24 mouse cellular contexts compared by ENCODE assay signal in genomic region chr10:69831568-69831967, GRCm38 (mm10).
DNase-seq lines count a peak whose midpoint lies in the region; ATAC-seq lines count a peak whose summit lies in the region.
"Had no signal": no experiment of that assay in that cellular context is flagged by ENCODE, and none has a peak within 500 bp of the region (broad histone marks: within the 10 kb centered on the region; RNA-seq: fewer than 3 reads in every experiment).

No protein-coding gene starts in this region.

- no peak for DNase-seq in heart, adult 9 months (ENCODE audit: low spot score in 2 of 2)
- no peak for DNase-seq in heart, postnatal 10 days
- peak; percentile 10 for DNase-seq in kidney, postnatal 10 days
- no peak for DNase-seq in kidney, adult 9 months
- peak; percentile 7 for DNase-seq in 416B (ENCODE audit: low read depth)
- DNase-seq: adrenal gland, adult 2 months; adrenal gland, postnatal 14 days; cerebellum, adult 11 months; cerebellum, adult 9-11 months; cerebellum, postnatal 25 days; forebrain, postnatal 0 days; heart, postnatal 36 days; kidney, adult 18-20 months had no signal

- no peak overlapping the region for H3K4me3 ChIP-seq in heart, embryonic 12.5 days
- H3K4me3 ChIP-seq in heart, embryonic 15.5 days: no peak overlapping the region
- H3K4me3 ChIP-seq: embryonic facial prominence, embryonic 12.5 days; embryonic facial prominence, embryonic 15.5 days had no signal

- H3K9ac ChIP-seq in heart, embryonic 12.5 days: no peak overlapping the region
- no peak overlapping the region for H3K9ac ChIP-seq in heart, embryonic 15.5 days
- H3K9ac ChIP-seq: embryonic facial prominence, embryonic 12.5 days; embryonic facial prominence, embryonic 15.5 days; forebrain, postnatal 0 days; hindbrain, embryonic 14.5 days had no signal

- ATAC-seq in heart, embryonic 12.5 days (ENCODE audit: insufficient number of reproducible peaks, low FRiP score): 0 out of 2 replicates have a peak, but pooled peaks have one; percentile 11
- ATAC-seq in heart, embryonic 15.5 days (replicated peaks; ENCODE audit: insufficient number of reproducible peaks, insufficient read depth, low FRiP score, low read depth): peak; percentile 28; the same call in 1 of the 2 replicates
- ATAC-seq: CD4-positive, CD25-positive, alpha-beta regulatory T cell, adult 4 months; forebrain, embryonic 14.5 days; forebrain, postnatal 0 days; hindbrain, postnatal 0 days; inflammation-experienced regulatory T-cells, adult 6 months; intestine, embryonic 16.5 days had no signal

- intact Hi-C loops in heart, postnatal 10 days (cut with DNase I): loop anchor here (5.0 kb wide), 1 partner anchor 34 kb away; no protein-coding TSS in a partner anchor

- WGBS in heart, embryonic 12.5 days: 63% methylated on average over 7 of the region's 7 CpGs
- 52% methylated on average over 7 of the region's 7 CpGs for WGBS in heart, embryonic 15.5 days

- H3K27me3 ChIP-seq in heart, embryonic 12.5 days (replicated peaks): no peaks in the 10 kb centered on the region
- H3K27me3 ChIP-seq in heart, embryonic 15.5 days: no peaks in the 10 kb centered on the region
- H3K27me3 ChIP-seq: embryonic facial prominence, embryonic 12.5 days; embryonic facial prominence, embryonic 15.5 days had no signal

- peaks cover 37% of the 10 kb centered on the region for H3K4me1 ChIP-seq in heart, embryonic 12.5 days (replicated peaks)
- peaks cover 32% of the 10 kb centered on the region for H3K4me1 ChIP-seq in heart, embryonic 15.5 days (replicated peaks)
- H3K4me1 ChIP-seq: embryonic facial prominence, embryonic 12.5 days had no signal

- 0 out of 2 replicates have a peak, but pooled peaks cover 3% of the 10 kb centered on the region for H3K36me3 ChIP-seq in heart, embryonic 12.5 days
- H3K36me3 ChIP-seq in heart, embryonic 15.5 days: no peaks in the 10 kb centered on the region; the same call in 1 of the 2 replicates
- H3K36me3 ChIP-seq: embryonic facial prominence, embryonic 12.5 days; embryonic facial prominence, embryonic 15.5 days had no signal

- H3K27ac ChIP-seq in heart, embryonic 12.5 days (ENCODE audit: poor library complexity, severe bottlenecking): no peak overlapping the region
- peak overlapping the region; percentile 69 for H3K27ac ChIP-seq in heart, embryonic 15.5 days
- H3K27ac ChIP-seq: embryonic facial prominence, embryonic 12.5 days; embryonic facial prominence, embryonic 15.5 days; hindbrain, embryonic 14.5 days; hindbrain, postnatal 0 days had no signal

- no peaks in the 10 kb centered on the region for H3K9me3 ChIP-seq in heart, embryonic 12.5 days (replicated peaks)
- H3K9me3 ChIP-seq in heart, embryonic 15.5 days (replicated peaks): no peaks in the 10 kb centered on the region
- H3K9me3 ChIP-seq: embryonic facial prominence, embryonic 12.5 days; embryonic facial prominence, embryonic 15.5 days had no signal

- H3K4me2 ChIP-seq in heart, embryonic 12.5 days: no peak overlapping the region
- no peak overlapping the region for H3K4me2 ChIP-seq in heart, embryonic 15.5 days
- H3K4me2 ChIP-seq: embryonic facial prominence, embryonic 12.5 days; embryonic facial prominence, embryonic 15.5 days; heart, embryonic 11.5 days; hindbrain, embryonic 14.5 days had no signal

Comparison
In these comparisons a context has a peak if more than half of its experiments do, and no peak if none do; other contexts are left out.
1. DNase-seq: peak in kidney, postnatal 10 days (single experiment) and 416B (single experiment); none in heart, adult 9 months (0 of 2), heart, postnatal 10 days (0 of 2) and kidney, adult 9 months (single experiment).